Mouse (Mus musculus): ENCODE measurements around the gene Becn1. TPM values are rescaled to one million over a fixed set of nuclear protein-coding genes. Genes with fewer than 3 reads are reported as not detected.

Becn1 gene
- polyA plus RNA-seq, 1 experiment from 2014 or later, result 175 TPM

DNA sequence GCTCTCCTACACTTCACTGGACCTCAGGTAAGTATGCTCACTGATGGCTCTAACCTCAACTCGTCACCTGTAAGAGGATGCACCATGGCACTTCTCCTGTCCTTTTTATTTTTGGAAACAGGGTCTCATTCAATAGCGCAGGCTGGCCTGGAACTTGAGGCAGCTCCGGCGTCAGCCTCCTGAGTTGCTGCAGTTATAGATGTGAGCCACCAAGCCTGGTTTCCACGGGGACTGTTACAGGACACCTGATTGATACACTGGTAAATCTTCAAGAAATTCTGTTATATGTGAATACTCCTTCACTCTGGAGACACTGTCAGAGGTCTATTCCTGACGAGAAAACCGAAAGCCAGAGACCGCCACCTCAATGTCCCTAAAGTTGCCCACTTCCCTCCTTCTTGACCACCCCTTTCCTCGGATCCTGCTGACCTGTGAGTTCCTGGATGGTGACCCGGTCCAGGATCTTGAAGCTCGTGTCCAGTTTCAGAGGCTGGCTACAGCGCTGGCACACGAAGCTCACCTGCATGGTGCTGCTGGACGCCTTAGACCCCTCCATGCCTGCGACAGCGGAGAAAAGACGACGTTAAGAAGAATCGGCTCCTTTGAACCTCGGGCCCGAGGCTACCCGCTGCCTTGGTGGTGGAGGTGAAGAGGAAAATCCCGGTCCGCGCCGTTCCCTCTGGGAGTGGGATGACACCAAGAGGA lies 635 bp downstream of the Becn1 start:
- WGBS, result 13% methylated on average over 26 of the region's 26 CpGs
- no peaks in the 10 kb centered on the region for H3K27me3 ChIP-seq (replicated peaks; ENCODE audit: control insufficient read depth, insufficient read depth, low read length)
- no peak; the same call in 1 of the 2 replicates for ATAC-seq
- H3K4me3 ChIP-seq (ENCODE audit: low read length), result peak overlapping the region; percentile 97
- H3K9me3 ChIP-seq (ENCODE audit: control insufficient read depth, low read length), result no peaks in the 10 kb centered on the region
- peak overlapping the region; percentile 99 for H3K4me2 ChIP-seq (ENCODE audit: low read length)
- H3K27ac ChIP-seq (ENCODE audit: low read depth, low read length), result peak overlapping the region; percentile 80
- peaks cover 4% of the 10 kb centered on the region; the same call in 1 of the 2 replicates for H3K36me3 ChIP-seq (ENCODE audit: control insufficient read depth, insufficient read depth, low read length)
- peak overlapping the region; percentile 90 for H3K9ac ChIP-seq (ENCODE audit: low read depth, low read length)
- H3K4me1 ChIP-seq (ENCODE audit: control insufficient read depth, insufficient read depth, low read depth, low read length), result peaks cover 16% of the 10 kb centered on the region

DNA sequence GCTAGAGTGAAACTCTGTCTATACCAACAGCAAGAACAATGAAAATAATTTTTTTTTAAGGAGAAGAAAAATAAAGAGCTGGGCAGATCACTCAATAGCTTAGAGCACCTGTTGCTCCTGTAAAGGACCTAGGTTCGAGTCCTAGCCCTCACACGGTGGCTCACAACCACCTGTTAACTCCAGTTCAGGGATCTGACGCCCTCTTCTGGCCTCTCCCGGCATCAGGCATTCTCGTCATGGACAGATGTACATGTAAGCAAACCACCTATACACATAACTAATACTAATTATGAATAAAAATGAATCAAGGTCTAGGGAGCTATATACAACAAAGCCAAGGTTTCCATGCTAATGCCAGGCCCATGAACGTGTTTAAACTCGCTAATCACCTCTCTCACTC lies 1.2 kb downstream of the Becn1 start:
- Histone ChIP-seq H3K4me1 (ENCODE audit: control insufficient read depth, insufficient read depth, low read depth, low read length) (peaks cover 16% of the 10 kb centered on the region), H3K9ac (ENCODE audit: low read depth, low read length) (peak overlapping the region; percentile 90), H3K4me2 (ENCODE audit: low read length) (peak overlapping the region; percentile 99), H3K27me3 (replicated peaks; ENCODE audit: control insufficient read depth, insufficient read depth, low read length) (no peaks in the 10 kb centered on the region), H3K27ac (ENCODE audit: low read depth, low read length) (no peak overlapping the region), H3K9me3 (ENCODE audit: control insufficient read depth, low read length) (no peaks in the 10 kb centered on the region), H3K36me3 (ENCODE audit: control insufficient read depth, insufficient read depth, low read length) (peaks cover 4% of the 10 kb centered on the region; the same call in 1 of the 2 replicates), H3K4me3 (ENCODE audit: low read length) (peak overlapping the region; percentile 97)
- no peak for ATAC-seq
- WGBS, result 65% methylated on average over 7 of the region's 7 CpGs

DNA sequence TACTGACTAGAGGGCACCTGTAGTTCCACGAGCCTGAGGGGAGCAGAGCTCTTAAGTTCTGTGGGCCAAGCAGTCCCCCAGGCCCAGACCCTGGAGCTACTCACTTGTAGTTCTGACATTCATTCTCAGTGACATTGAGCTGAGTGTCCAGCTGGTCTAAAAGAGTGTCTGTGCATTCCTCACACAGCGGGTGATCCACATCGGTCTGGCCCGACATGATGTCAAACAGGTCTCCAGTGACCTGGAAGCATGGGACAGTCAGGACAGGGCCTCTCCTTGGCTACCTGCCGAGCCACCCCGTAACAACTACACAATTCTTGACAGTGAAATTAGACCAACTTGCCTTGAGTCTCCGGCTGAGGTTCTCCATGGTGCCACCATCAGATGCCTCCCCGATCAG lies 6.9 kb downstream of the Becn1 start:
- 89% methylated on average over 8 of the region's 8 CpGs for WGBS
- Histone ChIP-seq H3K9ac (ENCODE audit: low read depth, low read length) (no peak overlapping the region), H3K4me1 (ENCODE audit: control insufficient read depth, insufficient read depth, low read depth, low read length) (peaks cover under 1% of the 10 kb centered on the region; the same call in 1 of the 2 replicates), H3K4me3 (ENCODE audit: low read length) (no peak overlapping the region), H3K9me3 (ENCODE audit: control insufficient read depth, low read length) (no peaks in the 10 kb centered on the region), H3K36me3 (ENCODE audit: control insufficient read depth, insufficient read depth, low read length) (peaks cover 16% of the 10 kb centered on the region), H3K4me2 (ENCODE audit: low read length) (no peak overlapping the region), H3K27me3 (replicated peaks; ENCODE audit: control insufficient read depth, insufficient read depth, low read length) (no peaks in the 10 kb centered on the region), H3K27ac (ENCODE audit: low read depth, low read length) (no peak overlapping the region)
- no peak for ATAC-seq

DNA sequence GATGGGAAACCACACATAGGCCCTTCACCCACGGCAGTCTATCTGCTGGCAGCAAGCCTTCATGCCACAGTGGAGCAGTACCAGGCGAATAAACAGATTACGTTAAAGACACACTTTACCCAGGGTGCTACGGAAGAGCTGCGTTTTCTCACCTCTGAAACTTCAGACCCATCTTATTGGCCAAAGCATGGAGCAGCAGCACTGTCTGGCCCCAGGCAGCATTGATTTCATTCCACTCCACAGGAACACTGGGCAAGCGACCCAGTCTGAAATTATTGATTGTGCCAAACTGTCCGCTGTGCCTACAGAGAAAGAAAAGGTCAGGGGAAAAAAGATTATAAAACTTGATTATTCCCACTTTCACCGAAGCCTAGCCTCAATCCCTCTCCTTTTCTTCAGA lies 10.9 kb downstream of the Becn1 start:
- no peak overlapping the region for H3K4me2 ChIP-seq (ENCODE audit: low read length)
- ATAC-seq, result no peak
- no peak overlapping the region for H3K9ac ChIP-seq (ENCODE audit: low read depth, low read length)
- peaks cover 21% of the 10 kb centered on the region for H3K36me3 ChIP-seq (ENCODE audit: control insufficient read depth, insufficient read depth, low read length)
- H3K27me3 ChIP-seq (replicated peaks; ENCODE audit: control insufficient read depth, insufficient read depth, low read length), result no peaks in the 10 kb centered on the region
- no peaks in the 10 kb centered on the region for H3K4me1 ChIP-seq (ENCODE audit: control insufficient read depth, insufficient read depth, low read depth, low read length)
- H3K4me3 ChIP-seq (ENCODE audit: low read length), result no peak overlapping the region
- no peaks in the 10 kb centered on the region for H3K9me3 ChIP-seq (ENCODE audit: control insufficient read depth, low read length)
- H3K27ac ChIP-seq (ENCODE audit: low read depth, low read length), result no peak overlapping the region
- 96% methylated on average over 8 of the region's 8 CpGs for WGBS

DNA sequence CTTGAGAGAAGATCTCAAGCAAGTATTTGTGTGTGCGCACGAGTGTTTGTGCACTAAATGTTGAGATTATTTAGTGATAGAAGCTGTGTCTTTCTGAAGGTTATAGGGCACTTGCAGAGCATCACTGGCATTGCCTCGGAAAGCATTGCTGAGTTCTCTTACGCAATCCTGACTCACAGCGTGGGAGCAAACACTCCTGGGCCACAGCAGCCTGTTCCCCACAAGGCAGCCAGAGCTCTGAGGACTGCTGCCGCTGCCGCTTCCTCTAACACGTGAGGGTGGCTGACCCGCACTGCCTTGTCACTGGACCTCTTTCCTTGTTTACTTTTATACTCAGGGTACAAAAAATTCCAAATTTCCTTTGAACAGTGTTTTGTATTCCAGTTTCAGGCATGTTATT lies 14.8 kb downstream of the Becn1 start:
- Histone ChIP-seq H3K36me3 (ENCODE audit: control insufficient read depth, insufficient read depth, low read length) (peaks cover 15% of the 10 kb centered on the region), H3K27me3 (replicated peaks; ENCODE audit: control insufficient read depth, insufficient read depth, low read length) (no peaks in the 10 kb centered on the region), H3K9ac (ENCODE audit: low read depth, low read length) (no peak overlapping the region), H3K9me3 (ENCODE audit: control insufficient read depth, low read length) (no peaks in the 10 kb centered on the region), H3K4me1 (ENCODE audit: control insufficient read depth, insufficient read depth, low read depth, low read length) (no peaks in the 10 kb centered on the region), H3K4me3 (ENCODE audit: low read length) (no peak overlapping the region), H3K4me2 (ENCODE audit: low read length) (no peak overlapping the region), H3K27ac (ENCODE audit: low read depth, low read length) (no peak overlapping the region)
- WGBS, result 78% methylated on average over 9 of the region's 9 CpGs
- no peak for ATAC-seq

DNA sequence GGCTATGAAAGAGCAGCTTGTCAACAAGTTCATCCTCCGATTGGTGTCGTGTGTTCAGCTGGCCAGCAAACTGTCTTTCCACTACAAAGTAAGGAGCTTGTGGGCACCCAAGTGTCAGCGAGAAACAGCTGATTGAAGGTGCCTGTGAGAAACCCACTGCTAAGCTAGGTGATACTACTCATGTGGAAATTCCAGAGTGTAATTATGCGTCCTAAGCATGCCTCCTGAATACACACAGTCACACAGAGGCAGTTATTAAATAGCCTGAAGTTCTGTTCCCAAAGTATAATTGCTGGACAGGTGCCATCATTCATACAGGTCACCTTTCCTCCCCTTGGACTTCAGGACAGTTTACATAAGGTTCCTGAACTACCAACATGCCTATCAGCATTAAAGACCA lies 18.3 kb downstream of the Becn1 start:
- Histone ChIP-seq H3K4me3 (ENCODE audit: low read length) (no peak overlapping the region), H3K4me1 (ENCODE audit: control insufficient read depth, insufficient read depth, low read depth, low read length) (peaks cover 5% of the 10 kb centered on the region), H3K27ac (ENCODE audit: low read depth, low read length) (no peak overlapping the region), H3K36me3 (ENCODE audit: control insufficient read depth, insufficient read depth, low read length) (peaks cover 3% of the 10 kb centered on the region; the same call in 1 of the 2 replicates), H3K4me2 (ENCODE audit: low read length) (no peak overlapping the region), H3K27me3 (replicated peaks; ENCODE audit: control insufficient read depth, insufficient read depth, low read length) (no peaks in the 10 kb centered on the region), H3K9ac (ENCODE audit: low read depth, low read length) (no peak overlapping the region), H3K9me3 (ENCODE audit: control insufficient read depth, low read length) (no peaks in the 10 kb centered on the region)
- WGBS, result 71% methylated on average over 4 of the region's 4 CpGs
- no peak for ATAC-seq

DNA sequence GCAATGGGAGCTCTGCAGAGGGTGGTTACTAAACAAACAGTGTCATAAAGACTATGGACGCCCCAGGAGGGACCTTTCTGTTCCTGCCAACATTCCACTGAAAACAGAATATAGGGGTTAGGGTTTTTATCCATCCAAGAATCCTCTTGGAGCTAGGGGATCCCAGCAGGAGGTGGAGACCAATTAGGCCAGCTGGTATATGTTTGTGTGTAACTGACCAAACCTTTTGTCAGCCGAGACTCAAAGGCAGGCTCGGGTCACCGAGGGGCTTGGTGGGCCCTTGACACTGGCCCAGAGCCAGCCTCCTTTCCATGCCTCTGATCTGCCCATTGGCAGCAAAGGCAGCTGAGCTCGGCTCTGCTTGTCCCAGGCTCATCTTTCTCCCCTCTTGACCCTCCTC lies 19.2 kb downstream of the Becn1 start:
- Histone ChIP-seq H3K4me1 (ENCODE audit: control insufficient read depth, insufficient read depth, low read depth, low read length) (peaks cover 8% of the 10 kb centered on the region), H3K9ac (ENCODE audit: low read depth, low read length) (no peak overlapping the region), H3K27me3 (replicated peaks; ENCODE audit: control insufficient read depth, insufficient read depth, low read length) (no peaks in the 10 kb centered on the region), H3K4me3 (ENCODE audit: low read length) (no peak overlapping the region), H3K36me3 (ENCODE audit: control insufficient read depth, insufficient read depth, low read length) (no peaks in the 10 kb centered on the region), H3K27ac (ENCODE audit: low read depth, low read length) (no peak overlapping the region), H3K9me3 (ENCODE audit: control insufficient read depth, low read length) (no peaks in the 10 kb centered on the region), H3K4me2 (ENCODE audit: low read length) (no peak overlapping the region)
- 32% methylated on average over 5 of the region's 5 CpGs for WGBS
- ATAC-seq, result no peak

DNA sequence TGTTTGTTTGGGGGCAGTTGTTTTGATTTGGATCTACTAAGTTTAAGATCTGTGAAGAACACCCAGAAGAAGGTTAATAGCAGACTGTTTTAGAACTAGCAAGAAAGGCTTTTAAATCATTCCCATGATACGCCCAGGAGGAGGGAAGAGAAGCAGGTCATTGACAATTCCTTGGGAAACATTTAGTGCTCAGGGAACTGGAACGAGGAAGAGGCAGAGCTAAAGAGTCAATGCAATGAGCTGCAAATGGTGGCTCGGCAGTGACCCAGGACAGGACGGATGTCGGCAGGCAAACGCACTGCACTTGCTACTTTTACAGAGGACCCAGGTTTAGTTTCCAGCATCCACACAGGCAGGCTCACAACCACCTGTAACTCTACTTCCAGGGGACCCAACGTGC lies 21.2 kb downstream of the Becn1 start:
- H3K4me2 ChIP-seq (ENCODE audit: low read length), result no peak overlapping the region
- whole genome bisulfite sequencing, result 37% methylated on average over 7 of the region's 7 CpGs
- no peaks in the 10 kb centered on the region for H3K36me3 ChIP-seq (ENCODE audit: control insufficient read depth, insufficient read depth, low read length)
- H3K9ac ChIP-seq (ENCODE audit: low read depth, low read length), result no peak overlapping the region
- H3K9me3 ChIP-seq (ENCODE audit: control insufficient read depth, low read length), result no peaks in the 10 kb centered on the region
- no peak for ATAC-seq
- H3K27ac ChIP-seq (ENCODE audit: low read depth, low read length), result no peak overlapping the region
- H3K4me1 ChIP-seq (ENCODE audit: control insufficient read depth, insufficient read depth, low read depth, low read length), result peaks cover 24% of the 10 kb centered on the region
- no peak overlapping the region for H3K4me3 ChIP-seq (ENCODE audit: low read length)
- H3K27me3 ChIP-seq (replicated peaks; ENCODE audit: control insufficient read depth, insufficient read depth, low read length), result no peaks in the 10 kb centered on the region

DNA sequence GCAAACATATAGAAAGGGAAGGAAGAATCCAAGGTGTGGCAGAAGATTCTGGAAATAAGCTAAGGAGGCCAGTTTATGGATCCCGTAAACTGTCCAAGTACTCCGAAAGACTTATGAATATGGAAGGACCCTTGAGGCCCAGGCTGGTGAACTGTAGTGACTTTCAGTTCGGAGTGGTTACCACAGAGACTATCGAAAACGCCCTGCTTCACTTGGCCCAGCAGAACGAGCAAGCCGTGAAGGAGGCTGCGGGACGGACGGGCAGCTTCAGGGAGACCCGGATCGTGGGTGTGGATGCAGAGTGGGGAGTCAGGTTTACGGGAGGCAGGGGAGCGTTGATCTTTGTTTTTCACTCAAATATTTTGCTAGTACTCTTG lies 22.9 kb downstream of the Becn1 start:
- H3K27me3 ChIP-seq (replicated peaks; ENCODE audit: control insufficient read depth, insufficient read depth, low read length), result no peaks in the 10 kb centered on the region
- peaks cover 24% of the 10 kb centered on the region for H3K4me1 ChIP-seq (ENCODE audit: control insufficient read depth, insufficient read depth, low read depth, low read length)
- H3K9me3 ChIP-seq (ENCODE audit: control insufficient read depth, low read length), result no peaks in the 10 kb centered on the region
- no peaks in the 10 kb centered on the region for H3K36me3 ChIP-seq (ENCODE audit: control insufficient read depth, insufficient read depth, low read length)
- peak overlapping the region; percentile 29 for H3K9ac ChIP-seq (ENCODE audit: low read depth, low read length)
- WGBS, result 63% methylated on average over 14 of the region's 14 CpGs
- H3K4me3 ChIP-seq (ENCODE audit: low read length), result peak overlapping the region; percentile 54
- H3K27ac ChIP-seq (ENCODE audit: low read depth, low read length), result no peak overlapping the region
- H3K4me2 ChIP-seq (ENCODE audit: low read length), result peak overlapping the region; percentile 78
- ATAC-seq, result no peak; the same call in 1 of the 2 replicates
